Mouse (Mus musculus): ENCODE results near the gene Srsf12.

Srsf12 gene

GRCm38 (mm10) chr4:33249716-33250230 lies 41.0 kb downstream of the Srsf12 start:
- no peak for DNase-seq

- DNase-seq, result no peak
These were observed 42.1 kb downstream of the Srsf12 start for GRCm38 (mm10) chr4:33250867-33251266.

GRCm38 (mm10) chr4:33254706-33255105 lies 45.9 kb downstream of the Srsf12 start:
- no peak for DNase-seq

- DNase-seq, result no peak
These were observed 48.6 kb downstream of the Srsf12 start for GRCm38 (mm10) chr4:33257263-33257964.

GRCm38 (mm10) chr4:33260311-33260710 lies 51.5 kb downstream of the Srsf12 start:
- DNase-seq, result peak in 1 of 2 experiments; percentile 35

GRCm38 (mm10) chr4:33261311-33261753 lies 52.5 kb downstream of the Srsf12 start:
- peak; percentile 87 to 92 for DNase-seq

GRCm38 (mm10) chr4:33262897-33263296 lies 54.1 kb downstream of the Srsf12 start:
- DNase-seq, result no peak

- no peak for DNase-seq
These were observed 56.4 kb downstream of the Srsf12 start for GRCm38 (mm10) chr4:33264979-33265726.

GRCm38 (mm10) chr4:33270386-33271314 lies 61.9 kb downstream of the Srsf12 start:
- no peak for DNase-seq

- DNase-seq, result no peak
These were observed 64.6 kb downstream of the Srsf12 start for GRCm38 (mm10) chr4:33273437-33273836.

- DNase-seq, result no peak
These were observed 73.3 kb downstream of the Srsf12 start for GRCm38 (mm10) chr4:33281891-33282685.
